Mouse (Mus musculus) subcutaneous adipose tissue, adult 2 months (tissue): ENCODE data around the gene Uba3. TPM values are rescaled to one million over a fixed set of nuclear protein-coding genes. Genes with fewer than 3 reads are reported as not detected.

Experiments
- polyA plus RNA-seq: library from polyadenylated mRNA; depleted of rRNA; stranded (reverse); fragments of >200 nt; gene quantifications from 2 replicates; pipeline ENCODE4 v1.2.3, GENCODE M21; 2012; ENCODE audit warnings: low replicate concordance; rRNA removed

Uba3 gene
- 21.1 and 23.7 TPM in 2 replicates for polyA plus RNA-seq

DNA sequence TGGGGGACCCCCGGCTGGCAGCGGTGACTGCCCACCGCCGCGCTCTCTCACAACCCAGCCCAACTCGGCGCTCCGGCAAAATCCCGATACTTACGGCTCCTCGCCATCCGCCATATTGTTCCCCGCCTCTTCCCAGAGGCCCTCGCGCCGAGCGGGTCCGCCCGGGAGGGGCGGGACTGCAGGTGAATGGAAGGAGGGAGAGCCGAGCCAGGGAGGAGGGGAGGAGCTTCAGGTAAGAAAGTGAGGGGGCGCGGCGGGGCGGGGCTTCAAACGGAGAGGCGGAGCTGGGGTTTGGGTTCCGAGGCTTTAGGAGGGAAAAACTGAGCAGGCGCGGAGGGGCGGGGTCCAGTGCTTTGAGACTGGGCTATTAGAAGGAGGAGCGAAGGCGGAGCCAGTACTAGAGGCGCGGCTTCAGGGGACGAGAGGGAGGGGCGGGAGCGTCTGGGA is at the start of gene Uba3:
Gene Uba3 (minus strand): TSS at position 209 of the 447 bp plus-strand sequence.

DNA sequence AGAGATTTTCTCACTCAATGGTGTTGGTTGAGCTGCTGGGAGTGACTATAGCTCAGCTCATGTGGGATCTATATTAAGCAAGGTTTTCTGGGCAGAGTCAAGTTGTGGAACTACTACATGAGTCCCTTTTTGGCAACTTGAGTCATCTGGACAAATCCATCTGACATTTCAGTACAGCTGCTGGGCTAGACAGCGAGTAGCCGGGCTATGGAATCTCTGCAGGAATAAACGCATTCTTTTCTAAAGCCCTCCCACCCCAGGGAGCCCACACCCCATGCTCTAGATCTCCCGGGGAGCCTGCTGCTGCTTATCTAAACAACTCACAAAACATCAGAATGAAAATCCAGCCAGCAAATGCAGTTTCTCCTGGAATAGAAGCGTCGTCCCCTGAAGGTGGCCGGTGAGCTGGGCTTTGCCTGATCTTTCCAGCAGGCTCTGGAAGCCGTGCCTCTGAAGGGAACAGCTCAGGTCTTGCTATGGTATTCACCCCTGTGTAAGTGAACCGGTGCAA is 47.3 kb upstream of the Uba3 start, which contains the start of gene Lmod3:
Gene Lmod3 (minus strand): TSS at position 49 of the 511 bp plus-strand sequence.

DNA sequence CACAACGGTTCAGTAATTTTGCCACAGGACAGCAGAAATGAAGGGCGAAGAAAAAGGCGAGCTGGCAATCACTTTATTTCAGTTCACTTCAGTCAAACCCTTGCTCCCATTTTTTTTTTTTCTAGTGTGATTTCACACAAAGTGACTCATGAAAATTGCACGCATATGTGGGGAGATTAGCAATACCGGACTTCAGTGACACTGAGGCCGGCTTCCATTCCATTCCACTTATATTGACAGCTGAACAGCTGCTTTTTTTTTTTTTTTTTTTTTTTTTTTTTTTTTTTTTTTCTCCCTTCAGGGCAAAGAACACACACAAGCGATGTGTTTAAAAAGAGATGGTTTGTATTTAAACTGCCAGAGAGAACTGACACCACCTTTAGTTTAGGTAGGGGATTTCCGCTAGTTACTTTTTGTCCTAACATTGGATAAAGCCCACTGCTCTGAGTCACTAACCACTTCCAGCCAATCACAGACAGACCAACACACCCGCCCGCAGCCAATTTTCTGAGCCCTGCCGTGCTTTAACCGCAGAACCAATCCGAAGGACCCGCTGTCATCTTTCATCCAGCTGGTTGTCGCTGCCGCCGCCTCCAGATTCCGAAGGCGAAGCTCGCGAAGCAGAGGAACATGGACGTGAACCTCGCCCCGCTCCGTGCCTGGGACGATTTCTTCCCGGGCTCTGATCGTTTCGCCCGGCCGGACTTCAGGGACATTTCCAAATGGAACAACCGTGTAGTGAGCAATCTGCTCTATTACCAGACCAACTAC is 4.9 kb upstream of the Uba3 start, which contains the start of gene Arl6ip5:
Gene Arl6ip5 (plus strand): TSS at position 499 of the 771 bp plus-strand sequence.

DNA sequence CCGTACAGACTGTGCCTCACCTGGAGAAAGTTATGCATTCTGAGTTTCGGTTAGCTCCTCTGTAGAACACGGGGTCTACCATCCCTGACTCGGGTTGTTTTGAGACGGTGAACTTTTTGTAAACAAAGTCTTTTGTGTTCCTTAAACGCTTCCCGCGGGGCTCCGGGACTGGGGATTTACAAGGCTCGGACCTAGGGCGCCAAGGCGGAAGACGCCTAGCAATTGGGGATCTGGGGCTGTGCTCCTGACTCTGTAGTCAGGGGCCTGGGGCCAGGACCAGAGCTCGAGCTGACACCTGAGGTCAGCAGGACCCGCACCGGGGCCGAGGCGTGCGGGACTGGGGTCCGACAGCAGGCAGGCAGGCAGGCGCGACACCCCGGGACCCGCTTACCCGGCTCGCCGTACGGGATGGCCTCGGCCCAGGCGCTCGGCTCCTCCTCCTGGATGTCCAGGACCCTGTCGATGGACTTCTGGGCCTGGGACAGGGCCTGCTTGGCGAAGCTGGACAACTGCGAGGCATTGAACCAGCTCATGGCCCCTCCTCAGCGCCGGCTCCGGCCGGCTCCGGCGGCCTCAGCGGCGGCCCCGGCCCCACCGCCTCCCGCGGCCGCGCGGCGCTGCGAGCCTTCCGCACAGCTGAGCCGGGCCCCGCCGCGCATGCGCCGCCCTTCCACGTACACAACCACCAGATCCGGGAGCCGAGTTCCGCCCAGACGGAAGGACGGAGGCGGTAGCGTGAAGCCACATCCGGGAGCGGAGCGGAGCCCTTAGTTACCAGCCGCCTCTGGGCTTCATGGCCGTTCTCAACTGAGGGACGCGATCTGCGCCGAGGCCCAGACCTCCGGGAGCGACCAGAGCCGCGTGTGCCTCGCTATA is 26.7 kb downstream of the Uba3 start, which contains the start of gene Tmf1:
Gene Tmf1 (minus strand): TSS at position 632 of the 876 bp plus-strand sequence.

DNA sequence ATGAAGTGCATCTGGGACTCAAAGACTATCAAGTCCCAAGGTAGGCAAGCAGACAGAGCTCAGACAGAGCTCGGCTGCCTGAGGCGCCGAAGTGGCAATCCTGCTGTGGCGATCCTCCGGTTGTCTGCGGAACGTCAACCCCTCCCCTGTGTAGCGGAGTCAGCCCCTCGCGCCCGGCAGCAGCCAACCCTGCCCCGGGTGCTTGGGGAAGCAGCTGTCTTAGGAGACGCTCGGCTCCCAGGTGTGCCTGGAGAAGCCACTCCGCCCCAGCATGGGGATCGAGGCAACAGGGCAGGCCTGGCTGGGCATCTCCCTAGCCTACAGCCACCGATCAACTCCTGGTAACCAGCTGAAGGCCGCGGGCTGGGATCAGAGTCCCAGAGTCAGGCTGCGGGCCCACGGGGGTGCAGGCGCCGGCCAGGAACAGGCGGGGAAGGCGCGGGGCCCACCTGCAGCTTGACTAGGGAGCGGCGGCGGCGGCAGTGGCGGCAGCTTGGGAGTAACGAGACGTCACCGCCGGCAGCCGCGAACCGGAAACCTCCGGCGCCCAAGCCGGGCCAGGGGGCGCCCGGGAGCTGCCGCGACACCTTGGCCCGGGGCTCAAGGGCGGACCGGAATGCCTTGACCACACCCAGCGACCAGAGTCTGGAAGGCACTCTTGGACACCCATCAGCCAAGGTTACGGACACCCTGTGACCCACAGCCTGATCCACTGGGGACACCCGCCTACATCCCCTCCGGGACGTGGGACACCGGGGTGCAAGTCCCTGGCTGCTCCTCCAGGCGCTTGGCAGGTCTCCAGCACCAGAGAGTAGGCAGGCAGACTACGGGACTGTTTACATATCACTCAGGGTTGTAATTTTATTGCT is 56.8 kb downstream of the Uba3 start, which contains the start of gene Eogt:
Gene Eogt (minus strand): TSS at position 800 of the 869 bp plus-strand sequence.

Other genes with a start within 250 kb of the Uba3 start
- gene Fam19a4, start 145.2 kb downstream of the Uba3 start, polyA plus RNA-seq: 0.06 TPM in 1 of 2 replicates, not detected in the other
- 20.5 and 34.8 TPM in 2 replicates for gene Eogt, start 56.5 kb downstream of the Uba3 start, polyA plus RNA-seq
- 3.2 and 5.1 TPM in 2 replicates for gene Tmf1, start 26.5 kb downstream of the Uba3 start, polyA plus RNA-seq
- gene Arl6ip5, start 5.0 kb upstream of the Uba3 start, polyA plus RNA-seq: 90.5 and 105 TPM in 2 replicates
- 0.10 and 0.13 TPM in 2 replicates for gene Lmod3, start 47.1 kb upstream of the Uba3 start, polyA plus RNA-seq